Mouse (Mus musculus): Measurements from ENCODE around the gene Farp1. TPM values are rescaled to one million over a fixed set of nuclear protein-coding genes. Genes with fewer than 3 reads are reported as not detected.
A peak's percentile ranks its signal among the peaks of the same experiment; 100 is the strongest.

The Farp1 gene
- polyA plus RNA-seq, 1 experiment from 2014 or later, result 23.8 TPM

- H3K4me2 ChIP-seq (ENCODE audit: low read depth), result no peak overlapping the region
- H3K27me3 ChIP-seq (ENCODE audit: control insufficient read depth, insufficient read depth, low read length), result no peaks in the 10 kb centered on the region
- DNase-seq (ENCODE audit: low spot score) (no peak), ATAC-seq (ENCODE audit: insufficient read depth, low FRiP score, low TSS enrichment) (no peak)
- WGBS, result 76% methylated on average over 4 of the region's 4 CpGs
- no peaks in the 10 kb centered on the region for H3K9me3 ChIP-seq (ENCODE audit: control insufficient read depth, low read length)
- no peak overlapping the region for H3K27ac ChIP-seq (ENCODE audit: low read depth, low read length)
- H3K4me1 ChIP-seq (ENCODE audit: control insufficient read depth, insufficient read depth, low read length), result peaks cover 14% of the 10 kb centered on the region
- no peak overlapping the region for H3K9ac ChIP-seq (ENCODE audit: low read length)
- H3K36me3 ChIP-seq (ENCODE audit: control insufficient read depth, insufficient read depth, low read length), result peaks cover 2% of the 10 kb centered on the region; the same call in 1 of the 2 replicates
- no peak overlapping the region for H3K4me3 ChIP-seq (ENCODE audit: low read depth, low read length)
Observed at GRCm38 (mm10) chr14:121061686-121062085, 26.7 kb downstream of the Farp1 start.

- Histone ChIP-seq H3K9me3 (ENCODE audit: control insufficient read depth, low read length) (no peaks in the 10 kb centered on the region), H3K36me3 (ENCODE audit: control insufficient read depth, insufficient read depth, low read length) (peaks cover 2% of the 10 kb centered on the region; the same call in 1 of the 2 replicates), H3K4me1 (ENCODE audit: control insufficient read depth, insufficient read depth, low read length) (peaks cover 14% of the 10 kb centered on the region), H3K27me3 (ENCODE audit: control insufficient read depth, insufficient read depth, low read length) (no peaks in the 10 kb centered on the region), H3K27ac (ENCODE audit: low read depth, low read length) (no peak overlapping the region), H3K9ac (ENCODE audit: low read length) (no peak overlapping the region), H3K4me3 (ENCODE audit: low read depth, low read length) (no peak overlapping the region), H3K4me2 (ENCODE audit: low read depth) (no peak overlapping the region)
- peak; percentile 72; the same call in 1 of the 2 replicates for ATAC-seq (ENCODE audit: insufficient read depth, low FRiP score, low TSS enrichment)
- DNase-seq (ENCODE audit: low spot score), result no peak
- WGBS, result 27% methylated on average over 14 of the region's 14 CpGs
Observed at GRCm38 (mm10) chr14:121062238-121063082, 27.5 kb downstream of the Farp1 start.

DNA sequence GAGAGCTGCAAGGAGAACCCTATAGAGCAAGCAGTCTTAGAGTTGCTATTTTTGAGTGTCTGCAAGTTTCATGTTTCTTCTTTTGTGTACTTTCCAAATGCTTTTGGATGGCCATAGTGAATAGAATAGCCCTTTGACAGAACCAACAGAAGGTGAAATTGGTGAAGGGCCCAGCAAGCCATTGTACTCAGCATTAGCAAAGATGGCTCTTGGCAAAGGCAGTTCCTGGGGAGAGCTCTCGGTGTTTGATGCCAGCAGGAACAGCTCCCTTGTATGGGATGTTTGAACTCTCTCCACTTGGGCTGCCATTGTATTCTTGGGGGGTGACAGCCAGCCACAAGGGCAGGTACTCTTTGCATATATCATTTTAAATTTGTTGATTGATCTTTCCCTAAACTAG is 29.7 kb downstream of the Farp1 start:
- Histone ChIP-seq H3K27me3 (ENCODE audit: control insufficient read depth, insufficient read depth, low read length) (no peaks in the 10 kb centered on the region), H3K4me1 (ENCODE audit: control insufficient read depth, insufficient read depth, low read length) (peaks cover 9% of the 10 kb centered on the region), H3K27ac (ENCODE audit: low read depth, low read length) (no peak overlapping the region), H3K4me3 (ENCODE audit: low read depth, low read length) (no peak overlapping the region), H3K9ac (ENCODE audit: low read length) (no peak overlapping the region), H3K4me2 (ENCODE audit: low read depth) (no peak overlapping the region), H3K9me3 (ENCODE audit: control insufficient read depth, low read length) (no peaks in the 10 kb centered on the region), H3K36me3 (ENCODE audit: control insufficient read depth, insufficient read depth, low read length) (peaks cover 2% of the 10 kb centered on the region; the same call in 1 of the 2 replicates)
- DNase-seq (ENCODE audit: low spot score) (no peak), ATAC-seq (ENCODE audit: insufficient read depth, low FRiP score, low TSS enrichment) (no peak)
- 84% methylated on average over 1 of the region's 1 CpGs for WGBS

- Histone ChIP-seq H3K27me3 (ENCODE audit: control insufficient read depth, insufficient read depth, low read length) (no peaks in the 10 kb centered on the region), H3K9ac (ENCODE audit: low read length) (no peak overlapping the region), H3K9me3 (ENCODE audit: control insufficient read depth, low read length) (no peaks in the 10 kb centered on the region), H3K36me3 (ENCODE audit: control insufficient read depth, insufficient read depth, low read length) (no peaks in the 10 kb centered on the region), H3K4me3 (ENCODE audit: low read depth, low read length) (no peak overlapping the region), H3K27ac (ENCODE audit: low read depth, low read length) (no peak overlapping the region), H3K4me2 (ENCODE audit: low read depth) (no peak overlapping the region), H3K4me1 (ENCODE audit: control insufficient read depth, insufficient read depth, low read length) (no peaks in the 10 kb centered on the region)
- ATAC-seq (ENCODE audit: insufficient read depth, low FRiP score, low TSS enrichment) (no peak), DNase-seq (ENCODE audit: low spot score) (no peak)
- 96% methylated on average over 5 of the region's 5 CpGs for WGBS
Observed at GRCm38 (mm10) chr14:121073093-121073866, 38.3 kb downstream of the Farp1 start.

DNA sequence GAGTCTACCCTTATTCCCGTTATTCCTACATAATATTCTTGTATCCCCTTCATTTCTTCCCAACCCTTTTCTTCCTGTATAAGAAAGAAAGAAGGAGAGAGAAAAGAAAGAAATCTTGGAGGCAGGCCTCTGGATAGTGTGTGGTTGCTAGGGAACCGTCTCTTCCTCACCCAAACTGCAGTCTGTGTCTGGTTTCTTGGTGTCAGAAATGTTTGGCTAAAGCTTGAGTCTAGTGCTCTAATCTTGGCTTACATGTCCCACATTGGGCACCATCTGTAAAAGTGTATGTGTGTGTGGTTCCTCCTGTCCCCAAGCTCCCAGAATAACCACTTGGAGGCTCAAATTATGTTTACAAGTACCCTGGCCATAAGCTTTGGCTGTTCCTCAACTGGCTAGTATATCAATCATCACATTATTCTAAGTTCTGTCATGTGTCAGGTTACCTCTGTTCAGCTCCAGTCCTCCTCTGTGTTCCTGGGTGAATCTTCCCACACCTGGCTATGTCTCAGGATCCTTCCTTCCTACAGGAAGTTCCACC is 39.3 kb downstream of the Farp1 start:
- H3K4me1 ChIP-seq (ENCODE audit: control insufficient read depth, insufficient read depth, low read length), result no peaks in the 10 kb centered on the region
- H3K27me3 ChIP-seq (ENCODE audit: control insufficient read depth, insufficient read depth, low read length), result no peaks in the 10 kb centered on the region
- H3K4me3 ChIP-seq (ENCODE audit: low read depth, low read length), result no peak overlapping the region
- H3K36me3 ChIP-seq (ENCODE audit: control insufficient read depth, insufficient read depth, low read length), result no peaks in the 10 kb centered on the region
- H3K9ac ChIP-seq (ENCODE audit: low read length), result no peak overlapping the region
- no peak for ATAC-seq (ENCODE audit: insufficient read depth, low FRiP score, low TSS enrichment)
- 81% methylated on average over 2 of the region's 2 CpGs for WGBS
- DNase-seq (ENCODE audit: low spot score), result no peak
- no peaks in the 10 kb centered on the region for H3K9me3 ChIP-seq (ENCODE audit: control insufficient read depth, low read length)
- H3K27ac ChIP-seq (ENCODE audit: low read depth, low read length), result no peak overlapping the region
- no peak overlapping the region for H3K4me2 ChIP-seq (ENCODE audit: low read depth)

- Histone ChIP-seq H3K27me3 (ENCODE audit: control insufficient read depth, insufficient read depth, low read length) (no peaks in the 10 kb centered on the region), H3K27ac (ENCODE audit: low read depth, low read length) (no peak overlapping the region), H3K9ac (ENCODE audit: low read length) (no peak overlapping the region), H3K4me2 (ENCODE audit: low read depth) (no peak overlapping the region), H3K36me3 (ENCODE audit: control insufficient read depth, insufficient read depth, low read length) (peaks cover 2% of the 10 kb centered on the region; the same call in 1 of the 2 replicates), H3K9me3 (ENCODE audit: control insufficient read depth, low read length) (no peaks in the 10 kb centered on the region), H3K4me1 (ENCODE audit: control insufficient read depth, insufficient read depth, low read length) (no peaks in the 10 kb centered on the region), H3K4me3 (ENCODE audit: low read depth, low read length) (no peak overlapping the region)
- 79% methylated on average over 5 of the region's 5 CpGs for WGBS
- no peak for ATAC-seq (ENCODE audit: insufficient read depth, low FRiP score, low TSS enrichment)
- DNase-seq (ENCODE audit: low spot score), result no peak
Observed at GRCm38 (mm10) chr14:121080739-121081138, 45.7 kb downstream of the Farp1 start.

DNA sequence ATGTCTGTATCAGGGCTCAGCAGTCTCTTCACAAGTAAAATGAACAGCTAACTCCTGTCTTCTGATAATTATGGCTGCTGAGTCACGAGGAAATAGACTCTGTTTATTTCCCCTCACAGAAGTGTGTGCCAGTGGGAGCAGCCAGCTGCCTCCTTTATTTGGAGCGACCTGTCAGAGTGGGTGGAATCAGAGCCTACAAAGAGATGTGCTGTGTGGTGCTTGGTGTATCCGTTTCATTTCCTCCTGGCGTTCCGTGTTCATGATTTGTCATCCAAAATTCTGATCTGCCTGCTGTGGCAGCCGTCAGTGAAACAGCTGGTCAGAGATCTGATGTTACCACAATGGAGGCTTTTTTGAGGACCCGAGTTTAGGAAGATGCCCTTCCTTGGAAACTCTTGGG is 47.3 kb downstream of the Farp1 start:
- DNase-seq (ENCODE audit: low spot score) (no peak), ATAC-seq (ENCODE audit: insufficient read depth, low FRiP score, low TSS enrichment) (no peak)
- H3K4me1 ChIP-seq (ENCODE audit: control insufficient read depth, insufficient read depth, low read length), result no peaks in the 10 kb centered on the region
- H3K27me3 ChIP-seq (ENCODE audit: control insufficient read depth, insufficient read depth, low read length), result no peaks in the 10 kb centered on the region
- H3K9ac ChIP-seq (ENCODE audit: low read length), result no peak overlapping the region
- no peak overlapping the region for H3K27ac ChIP-seq (ENCODE audit: low read depth, low read length)
- H3K4me2 ChIP-seq (ENCODE audit: low read depth), result no peak overlapping the region
- no peak overlapping the region for H3K4me3 ChIP-seq (ENCODE audit: low read depth, low read length)
- peaks cover 2% of the 10 kb centered on the region; the same call in 1 of the 2 replicates for H3K36me3 ChIP-seq (ENCODE audit: control insufficient read depth, insufficient read depth, low read length)
- H3K9me3 ChIP-seq (ENCODE audit: control insufficient read depth, low read length), result no peaks in the 10 kb centered on the region
- whole genome bisulfite sequencing, result 67% methylated on average over 7 of the region's 7 CpGs

DNA sequence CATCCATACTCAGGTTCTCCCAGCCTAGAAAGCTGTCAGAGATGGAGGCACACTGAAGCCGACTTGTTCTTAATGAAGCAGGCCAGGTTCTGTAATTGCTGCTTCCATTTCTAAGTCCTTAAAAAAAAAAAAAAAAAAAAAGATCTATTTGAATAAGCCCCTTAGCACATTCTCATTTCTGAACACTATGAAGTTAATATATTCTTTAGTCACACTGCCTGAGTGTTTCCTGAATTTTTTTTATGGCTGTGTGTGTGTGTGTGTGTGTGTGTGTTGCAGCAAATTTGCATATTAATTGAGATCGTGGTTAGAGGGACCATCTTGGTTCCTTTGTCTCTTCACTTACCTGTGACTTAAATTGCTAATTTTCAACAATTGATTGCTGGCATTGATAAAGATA is 47.8 kb downstream of the Farp1 start:
- H3K4me3 ChIP-seq (ENCODE audit: low read depth, low read length), result no peak overlapping the region
- no peak for DNase-seq (ENCODE audit: low spot score)
- WGBS, result 83% methylated on average over 2 of the region's 2 CpGs
- H3K27ac ChIP-seq (ENCODE audit: low read depth, low read length), result no peak overlapping the region
- no peaks in the 10 kb centered on the region for H3K4me1 ChIP-seq (ENCODE audit: control insufficient read depth, insufficient read depth, low read length)
- ATAC-seq (ENCODE audit: insufficient read depth, low FRiP score, low TSS enrichment), result no peak
- H3K9ac ChIP-seq (ENCODE audit: low read length), result no peak overlapping the region
- H3K4me2 ChIP-seq (ENCODE audit: low read depth), result no peak overlapping the region
- peaks cover 2% of the 10 kb centered on the region; the same call in 1 of the 2 replicates for H3K36me3 ChIP-seq (ENCODE audit: control insufficient read depth, insufficient read depth, low read length)
- H3K27me3 ChIP-seq (ENCODE audit: control insufficient read depth, insufficient read depth, low read length), result no peaks in the 10 kb centered on the region
- no peaks in the 10 kb centered on the region for H3K9me3 ChIP-seq (ENCODE audit: control insufficient read depth, low read length)
